Mouse (Mus musculus) liver, postnatal 0 days (tissue): Measurements from ENCODE around the gene Trim63.

Source experiments
- CTCF ChIP-seq: sonication (generic); IDR thresholded peaks from 2 replicates; pipeline ENCODE4 v1.5.1; 2016; ENCODE audit warnings: antibody characterized with exemption, low read depth
- EP300 ChIP-seq: IDR thresholded peaks from 2 replicates; pipeline ENCODE4 v1.6.1; 2016; ENCODE audit warnings: antibody characterized with exemption, low read depth, mild to moderate bottlenecking

- no peak for TF ChIP-seq CTCF
- TF ChIP-seq EP300, result no peak
Measured at GRCm38 (mm10) chr4:134319074-134319473, 4.2 kb downstream of the Trim63 start.
